Mouse (Mus musculus): ENCODE data around the gene Lgr6.

The Lgr6 gene

DNA sequence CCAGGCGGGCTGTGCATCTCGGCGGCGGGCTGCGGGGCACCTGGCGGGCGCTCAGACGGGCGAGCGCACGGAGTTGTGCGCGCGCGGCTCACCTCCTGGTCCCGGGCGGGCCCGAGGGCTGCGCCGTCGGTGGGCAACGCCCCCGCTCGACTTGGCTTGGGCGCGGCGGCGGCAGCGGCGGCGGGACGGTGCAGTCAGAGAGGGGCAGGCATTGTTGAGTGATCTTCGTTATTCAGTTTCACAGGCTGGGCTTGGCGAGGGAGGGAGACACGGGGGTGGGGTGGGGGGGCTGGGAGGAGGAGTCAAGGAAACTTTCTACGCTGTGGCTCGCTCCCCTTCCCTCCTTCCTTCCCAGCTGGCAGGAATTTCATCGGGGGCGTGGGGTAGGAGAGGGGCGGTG lies at the start of gene Lgr6:
TSS of gene Lgr6 (minus strand) at position 153 of the 400 bp plus-strand sequence.
- DNase-seq (ENCODE audit: low spot score) = no peak

DNA sequence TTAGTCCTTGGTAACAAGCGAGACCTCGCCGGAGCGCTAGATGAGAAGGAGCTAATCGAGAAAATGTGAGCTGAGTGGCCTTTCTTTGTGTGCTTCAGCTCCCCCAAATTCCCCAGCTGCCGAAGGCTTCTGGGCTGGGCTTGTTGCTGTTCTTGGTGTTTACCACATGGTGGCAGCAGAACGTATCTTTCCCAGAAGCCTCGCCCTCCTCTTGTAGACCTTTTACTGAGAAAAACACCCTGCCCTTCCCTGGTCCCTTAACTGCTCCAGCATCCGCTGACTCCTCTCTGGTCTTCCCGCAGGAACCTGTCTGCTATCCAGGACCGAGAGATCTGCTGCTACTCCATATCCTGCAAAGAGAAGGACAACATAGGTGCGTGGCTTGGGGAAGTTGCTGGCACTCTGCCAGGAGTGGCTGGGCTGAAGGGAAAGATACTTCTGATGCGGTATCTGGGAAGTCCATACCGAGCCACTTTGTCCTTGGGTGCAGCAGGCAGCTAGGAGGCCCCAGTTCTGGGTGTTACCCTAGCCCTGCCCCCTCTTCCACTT lies 49.4 kb upstream of the Lgr6 start:
- DNase-seq (ENCODE audit: low spot score) = peak; percentile 95

DNA sequence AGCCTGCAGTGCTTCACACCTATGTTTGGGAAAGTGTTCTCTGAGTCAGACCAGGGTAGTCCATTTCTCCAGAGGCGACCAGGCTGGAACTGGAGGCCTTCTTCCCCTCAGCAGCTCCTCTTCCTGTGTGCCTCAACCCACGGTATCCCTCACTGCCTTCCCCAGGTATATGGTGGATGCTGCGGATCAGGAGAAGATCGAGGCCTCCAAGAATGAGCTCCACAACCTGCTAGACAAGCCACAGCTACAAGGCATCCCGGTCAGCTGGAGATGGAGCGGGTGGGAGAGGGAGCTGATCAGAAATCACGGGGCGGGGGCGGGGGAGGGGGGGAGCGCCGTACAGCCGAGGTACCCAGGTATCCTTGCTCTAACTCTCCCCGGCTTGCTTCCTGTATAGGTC lies 48.9 kb upstream of the Lgr6 start:
- peak; percentile 24 for DNase-seq (ENCODE audit: low spot score)

DNA sequence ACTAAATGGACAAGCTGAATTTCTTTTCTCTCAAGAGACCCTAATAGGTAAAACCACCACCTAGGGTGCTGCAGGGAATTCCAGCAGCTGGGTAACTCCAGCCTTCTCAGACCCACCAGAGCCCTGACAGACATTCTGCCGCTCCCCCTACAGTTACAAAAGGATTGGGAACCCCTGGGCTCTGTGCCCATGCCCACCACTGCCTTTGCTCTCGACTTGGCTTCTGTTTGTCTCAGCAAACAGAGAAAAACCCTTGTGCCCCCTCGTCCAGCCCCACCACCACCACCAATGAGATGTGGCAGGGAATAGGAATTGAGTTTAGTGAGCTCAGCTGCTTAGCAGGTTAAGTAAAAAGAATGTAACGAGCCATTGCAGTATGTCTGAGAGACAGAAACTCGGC lies 43.9 kb upstream of the Lgr6 start:
- DNase-seq (ENCODE audit: low spot score) = no peak

DNA sequence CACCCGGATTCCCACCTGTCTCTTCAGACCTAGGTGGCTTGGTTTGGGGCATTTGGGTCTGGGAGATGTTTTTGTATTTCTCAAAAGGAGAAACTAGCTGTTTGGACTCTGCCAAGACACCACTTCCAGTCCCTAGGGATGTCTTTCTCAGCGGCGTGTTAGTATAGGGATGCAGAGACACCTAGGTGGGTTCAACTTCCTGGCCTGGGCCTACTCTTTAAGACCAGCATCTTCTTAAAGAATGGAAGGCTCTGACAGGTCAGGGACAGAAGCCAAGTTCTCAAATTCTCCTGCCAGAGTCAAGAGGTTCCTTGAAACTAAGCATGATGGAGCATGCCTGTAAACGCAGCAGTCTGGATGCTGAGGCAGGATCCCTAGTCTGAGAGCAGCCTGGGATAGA lies 43.4 kb upstream of the Lgr6 start:
- no peak for DNase-seq (ENCODE audit: low spot score)

DNA sequence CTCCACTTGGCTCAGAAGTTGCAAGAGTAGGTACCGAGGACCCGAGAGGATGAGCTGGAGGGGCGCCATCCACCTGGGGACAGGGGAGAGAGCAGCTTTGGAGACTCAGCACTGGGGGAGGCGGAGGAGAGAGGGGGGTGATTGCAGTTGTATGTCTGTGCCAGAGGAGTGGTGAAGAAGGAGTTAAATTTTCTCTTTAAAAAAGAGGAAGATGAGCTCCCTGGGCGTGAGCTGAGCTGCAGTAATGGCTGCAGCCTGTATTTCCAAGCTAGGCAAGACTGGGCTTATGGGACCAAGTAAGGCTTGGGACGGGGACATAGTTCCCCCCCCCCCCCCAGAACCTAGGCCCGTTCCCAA lies 42.6 kb upstream of the Lgr6 start:
- DNase-seq (ENCODE audit: low spot score) = no peak

DNA sequence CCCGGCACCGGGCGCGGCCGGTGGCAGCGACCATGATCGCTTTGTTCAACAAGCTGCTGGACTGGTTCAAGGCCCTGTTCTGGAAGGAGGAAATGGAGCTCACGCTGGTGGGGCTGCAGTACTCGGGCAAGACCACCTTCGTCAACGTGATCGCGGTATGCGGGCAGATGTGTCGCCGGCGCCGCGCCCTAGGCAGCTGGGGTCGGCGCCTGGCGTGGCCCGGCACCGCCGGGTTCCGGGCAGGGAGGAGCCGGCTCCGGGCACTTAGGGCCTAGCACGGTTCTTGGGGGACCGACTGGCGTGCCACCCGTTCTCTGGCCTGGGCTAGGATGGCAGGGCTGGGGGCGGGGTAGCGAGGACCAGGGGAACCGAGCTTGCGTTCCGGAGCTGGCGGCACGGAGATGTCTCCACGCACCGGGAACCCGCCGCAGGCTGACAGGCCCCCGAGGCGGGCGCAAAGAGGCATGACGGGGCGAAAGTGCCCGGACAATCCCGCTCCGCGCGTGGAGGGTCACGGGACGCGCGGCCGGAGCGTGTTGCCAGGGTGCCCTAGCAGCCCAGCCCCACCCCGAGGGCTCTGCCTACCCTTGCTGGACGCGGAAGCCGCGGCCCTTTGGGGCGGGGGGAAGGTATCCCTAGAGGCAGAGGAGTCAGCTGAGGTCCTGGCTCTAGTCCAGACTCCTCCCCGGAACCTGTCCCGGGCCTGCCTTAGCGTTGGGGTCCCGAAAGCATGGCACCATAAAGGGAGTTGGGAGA lies 42.0 kb upstream of the Lgr6 start:
- DNase-seq (ENCODE audit: low spot score) = peak; percentile 73

DNA sequence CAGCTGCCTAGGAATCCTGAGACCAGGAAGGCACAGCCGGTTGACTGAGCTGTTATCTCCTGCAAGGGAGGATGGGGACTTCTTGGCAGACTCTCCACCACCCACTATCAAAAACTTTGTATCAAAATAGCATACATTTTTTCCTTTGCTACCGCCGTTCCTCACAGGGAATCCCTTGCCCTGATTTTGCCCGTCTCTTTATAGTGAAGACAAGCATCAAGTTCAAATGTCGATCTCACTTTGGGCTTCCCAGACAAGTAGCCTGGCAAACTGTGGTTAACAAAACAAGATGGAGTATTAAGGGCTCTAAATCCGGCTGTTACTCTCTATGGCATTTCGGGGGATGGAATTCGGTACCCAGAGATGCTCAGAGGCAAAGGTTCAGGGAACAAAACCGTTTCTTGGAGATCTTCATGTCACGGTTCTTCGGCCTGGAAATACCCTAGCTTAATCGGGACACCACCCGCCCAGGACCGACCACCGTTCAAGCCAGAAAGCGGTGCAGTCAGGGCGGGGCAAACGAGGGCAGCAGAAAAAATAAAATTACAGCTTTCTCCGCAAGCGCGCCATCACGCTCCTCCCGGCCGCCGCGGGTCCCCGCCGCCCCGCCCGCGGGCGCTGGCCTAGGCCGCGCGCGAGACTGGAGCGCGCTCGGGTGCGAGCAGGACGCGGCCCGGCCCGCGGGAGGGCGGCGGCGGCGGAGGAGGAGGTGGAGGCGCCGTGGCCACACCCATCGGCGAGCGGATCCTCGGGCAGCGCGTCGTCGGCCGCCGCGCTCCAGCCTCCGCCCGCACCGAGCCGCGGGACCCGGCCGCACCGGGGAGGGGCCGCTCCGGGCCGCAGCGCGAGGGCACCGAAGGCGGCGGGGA lies 41.2 kb upstream of the Lgr6 start, which contains the start of gene Arl8a:
TSS of gene Arl8a (plus strand) at position 748 of the 869 bp plus-strand sequence.
- DNase-seq (ENCODE audit: low spot score) = peak; percentile 85

DNA sequence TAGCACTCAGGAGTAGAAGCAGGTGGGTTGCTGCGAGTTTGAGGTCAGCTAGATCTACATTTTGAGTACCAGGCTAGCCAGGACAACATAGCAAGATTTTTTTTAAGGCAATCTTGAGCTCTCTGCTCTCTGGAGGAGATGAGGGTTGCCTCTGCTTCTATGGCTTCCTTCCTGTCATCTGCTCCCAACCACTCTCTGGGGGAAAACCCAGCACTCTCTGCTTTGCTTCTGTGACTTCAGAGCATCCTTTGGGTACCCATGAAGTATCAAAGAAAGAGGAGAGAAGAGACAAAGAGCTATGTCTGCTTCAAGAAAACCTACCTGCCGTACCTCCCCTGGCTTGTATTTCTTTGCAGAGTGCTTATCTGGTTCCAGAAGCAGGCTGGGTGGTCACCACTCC lies 38.9 kb upstream of the Lgr6 start:
- DNase-seq (ENCODE audit: low spot score) = no peak

DNA sequence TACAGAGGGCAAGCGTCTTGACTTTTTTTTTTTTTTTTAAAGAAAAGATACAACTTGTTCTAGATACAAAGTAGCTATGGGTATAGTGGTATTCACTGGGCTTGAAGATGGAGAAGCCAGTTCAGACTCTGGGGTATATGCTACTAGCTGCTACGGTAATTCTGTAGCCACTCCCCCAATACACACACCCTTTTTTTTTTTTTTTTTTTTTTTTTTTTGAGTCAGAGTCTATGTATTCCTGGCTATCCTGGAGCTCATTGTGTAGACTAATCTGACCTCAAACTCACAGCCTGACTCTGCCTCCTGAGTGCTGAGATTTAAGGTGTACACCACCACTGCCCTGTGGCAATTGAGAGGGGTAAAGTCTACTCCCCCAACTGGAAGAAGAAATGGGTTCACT lies 37.4 kb upstream of the Lgr6 start:
- no peak for DNase-seq (ENCODE audit: low spot score)

DNA sequence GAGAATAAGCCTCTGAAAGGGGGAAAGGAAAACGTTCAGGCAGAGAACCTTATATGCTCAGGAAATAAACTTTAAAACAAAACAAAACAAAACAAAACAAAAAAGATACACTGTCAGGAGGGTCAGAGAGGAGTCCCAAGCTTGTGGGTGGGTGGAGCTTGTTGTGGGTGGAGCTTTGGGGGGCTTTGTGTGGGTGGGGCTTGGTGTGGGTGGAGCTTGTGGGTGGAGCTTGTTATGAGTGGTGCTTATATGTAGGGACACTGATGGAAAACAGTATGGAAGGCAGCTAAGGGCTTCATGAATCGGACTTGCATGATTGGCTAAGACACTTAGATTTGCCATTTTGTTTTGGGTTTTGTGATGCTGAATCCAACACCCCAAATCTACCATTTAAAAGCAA lies 34.8 kb upstream of the Lgr6 start:
- no peak for DNase-seq (ENCODE audit: low spot score)

DNA sequence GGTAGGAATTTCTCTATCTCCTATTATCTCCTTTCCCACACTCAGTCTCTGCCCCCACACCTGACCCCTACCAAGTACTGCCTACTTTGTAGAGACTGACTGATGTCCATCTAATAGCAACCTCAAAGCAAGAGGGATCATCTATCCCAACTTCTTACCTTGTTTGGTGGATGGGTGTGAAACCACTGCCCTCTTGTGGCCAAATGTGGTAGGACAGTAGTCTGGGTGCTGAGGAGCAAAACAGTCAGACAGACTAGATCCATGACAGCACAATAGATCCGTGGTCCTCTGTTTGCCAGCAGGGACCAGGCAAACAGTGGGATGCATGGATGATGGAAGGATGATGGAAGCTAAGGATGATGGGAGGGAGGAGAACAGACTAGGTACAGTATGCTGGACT lies 31.4 kb upstream of the Lgr6 start:
- DNase-seq (ENCODE audit: low spot score) = peak; percentile 91

DNA sequence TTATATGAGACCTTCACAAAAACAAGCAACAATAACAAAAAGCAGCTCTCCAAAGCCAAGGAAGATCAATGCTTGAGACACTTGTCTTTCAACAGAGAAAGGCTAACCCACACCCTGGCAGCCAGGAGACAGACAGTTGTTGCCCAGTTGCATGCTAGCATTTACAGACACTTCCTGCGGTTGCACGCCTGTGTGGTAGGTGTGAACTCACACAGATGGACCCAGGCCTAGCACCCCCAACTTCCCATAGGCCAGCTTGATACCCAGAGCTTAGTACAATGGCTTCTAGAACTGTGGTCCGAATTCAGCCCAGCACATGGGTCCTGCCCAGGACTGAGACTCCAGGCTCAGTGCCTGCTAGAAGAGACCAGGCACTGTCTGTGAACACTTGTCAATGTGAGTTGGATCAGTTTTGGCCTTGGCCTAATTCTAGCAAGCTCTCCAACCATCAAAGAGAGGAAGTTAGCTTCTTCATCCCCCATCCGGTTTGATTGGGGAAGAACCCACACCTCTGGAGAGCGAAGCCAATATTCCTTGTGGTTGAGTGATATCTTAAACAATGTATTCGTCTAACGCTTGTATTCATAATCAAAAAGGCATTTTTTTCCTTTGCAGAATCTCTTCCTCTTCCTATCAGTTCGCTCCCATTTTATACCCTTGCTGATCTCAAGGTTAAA lies 30.2 kb upstream of the Lgr6 start:
- no peak for DNase-seq (ENCODE audit: low spot score)

DNA sequence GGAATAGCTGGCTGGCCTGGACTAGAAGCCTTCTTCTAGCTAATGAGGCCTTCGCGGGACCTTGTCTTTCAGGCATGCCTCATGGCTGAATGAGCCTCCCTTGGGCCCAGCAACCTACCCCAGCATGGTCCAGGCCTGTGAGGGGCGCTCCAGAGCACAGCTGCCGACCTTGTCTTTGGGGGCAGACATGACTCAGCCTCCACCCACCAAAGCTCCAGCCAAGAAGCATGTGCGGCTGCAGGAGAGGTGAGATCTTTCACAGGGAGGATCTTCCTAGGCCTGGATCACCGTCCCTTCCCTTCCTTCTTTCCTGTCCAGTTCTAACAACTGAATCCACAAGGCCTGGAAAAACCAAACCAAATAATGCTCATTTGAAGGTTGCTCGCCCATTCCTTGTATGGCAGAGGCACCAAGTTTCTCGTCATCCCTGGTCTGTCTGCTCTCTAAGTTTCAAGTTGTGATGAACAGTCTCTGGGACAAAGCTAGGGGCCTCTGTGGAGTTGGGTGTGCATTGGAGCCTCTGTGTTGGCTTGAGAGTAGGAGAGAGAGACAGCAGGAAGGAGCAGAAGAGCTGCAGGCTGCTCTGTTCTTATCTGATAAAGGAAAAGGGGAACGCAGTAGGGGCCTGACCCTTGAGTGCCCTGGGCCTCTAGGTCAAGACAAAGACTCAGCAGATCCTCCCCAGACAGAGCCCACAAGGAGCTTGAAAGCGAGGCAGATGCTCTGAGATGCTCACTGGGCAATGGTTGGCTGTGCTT lies 28.8 kb upstream of the Lgr6 start:
- DNase-seq (ENCODE audit: low spot score) = no peak

DNA sequence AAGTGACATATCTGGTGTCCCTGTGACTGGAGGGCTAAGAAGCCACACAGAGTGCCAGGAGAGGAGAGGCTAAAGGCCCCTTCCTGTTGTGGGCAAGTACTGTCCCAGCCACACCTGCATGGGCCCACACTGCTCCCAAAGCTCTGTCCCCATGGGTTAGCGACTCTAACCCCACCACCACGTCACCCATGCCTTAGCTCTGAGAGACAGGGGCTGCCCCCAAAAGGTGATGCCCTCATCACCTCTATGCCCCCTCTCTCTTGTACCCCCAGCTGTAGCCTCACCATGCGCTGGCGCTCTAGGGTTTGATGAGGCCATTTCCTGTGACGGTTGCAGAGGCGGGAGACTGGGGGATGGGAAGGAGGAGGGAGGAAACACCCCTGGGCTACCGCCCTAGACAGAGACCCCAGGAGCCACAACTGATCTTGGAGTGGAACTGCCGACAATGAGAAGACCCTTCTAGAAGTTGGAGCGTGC lies 27.9 kb upstream of the Lgr6 start:
- DNase-seq (ENCODE audit: low spot score) = no peak

DNA sequence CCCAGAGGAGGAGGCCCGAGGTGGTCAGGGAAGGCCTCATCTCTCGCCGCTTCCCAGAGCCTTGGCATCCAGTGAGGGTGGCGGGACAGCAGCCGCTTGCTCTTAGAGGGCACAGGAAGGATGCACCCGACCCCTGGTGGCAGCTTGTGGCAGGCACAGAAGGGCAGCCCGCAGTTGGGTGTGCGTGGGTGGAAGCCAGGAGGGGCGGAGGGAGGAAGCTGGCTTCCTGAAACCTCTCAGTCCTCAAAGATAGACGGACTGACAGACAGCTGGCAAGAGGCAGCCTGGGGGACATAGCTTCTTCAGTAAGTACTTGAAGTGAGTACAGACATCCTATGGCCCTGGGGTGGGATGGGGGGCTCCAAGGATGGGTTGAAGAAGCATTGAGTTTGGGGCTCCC lies 27.4 kb upstream of the Lgr6 start, which contains the start of gene Ptpn7:
TSS of gene Ptpn7 (plus strand) at position 228 of the 400 bp plus-strand sequence.
- DNase-seq (ENCODE audit: low spot score) = no peak

DNA sequence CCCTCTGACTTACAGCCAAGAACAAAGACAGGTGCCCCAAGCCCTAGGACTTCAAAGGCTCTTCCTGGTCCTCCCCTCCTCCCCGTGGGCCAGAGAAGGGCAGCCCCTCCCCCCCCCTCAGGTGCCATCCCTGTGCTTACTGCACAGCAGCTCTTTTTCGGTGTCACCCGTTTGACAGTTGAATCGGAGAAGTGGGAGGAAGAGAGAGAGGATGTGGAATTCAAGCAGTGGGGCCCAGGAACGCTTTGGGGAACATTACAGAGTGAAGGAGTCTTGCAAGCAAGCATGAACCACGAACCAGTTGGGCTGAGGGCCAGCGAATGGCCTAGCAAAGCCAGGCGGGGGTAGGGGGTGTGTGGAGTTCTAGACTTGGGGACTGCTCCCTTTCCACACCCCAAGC lies 26.5 kb upstream of the Lgr6 start:
- DNase-seq (ENCODE audit: low spot score) = no peak

DNA sequence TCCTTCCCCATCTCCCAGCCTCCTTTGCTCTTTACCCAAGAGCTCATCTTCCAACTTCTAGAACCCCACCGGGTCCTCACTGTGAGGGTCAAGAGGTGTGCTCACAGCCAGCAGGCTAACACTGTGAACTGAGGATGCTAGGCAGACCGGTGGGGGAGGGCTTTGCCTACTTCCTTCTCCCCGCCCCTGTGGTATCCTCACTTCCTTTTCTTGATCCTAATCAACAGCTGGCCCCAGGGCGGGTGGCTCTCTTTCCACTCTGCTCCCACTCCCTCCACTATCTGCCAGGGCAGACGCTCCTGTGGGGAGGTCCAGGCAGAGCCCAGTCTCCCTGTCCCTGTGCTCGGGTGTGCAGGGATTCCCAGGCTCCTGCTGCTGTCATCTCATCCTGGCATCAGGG lies 26.0 kb upstream of the Lgr6 start:
- no peak for DNase-seq (ENCODE audit: low spot score)

DNA sequence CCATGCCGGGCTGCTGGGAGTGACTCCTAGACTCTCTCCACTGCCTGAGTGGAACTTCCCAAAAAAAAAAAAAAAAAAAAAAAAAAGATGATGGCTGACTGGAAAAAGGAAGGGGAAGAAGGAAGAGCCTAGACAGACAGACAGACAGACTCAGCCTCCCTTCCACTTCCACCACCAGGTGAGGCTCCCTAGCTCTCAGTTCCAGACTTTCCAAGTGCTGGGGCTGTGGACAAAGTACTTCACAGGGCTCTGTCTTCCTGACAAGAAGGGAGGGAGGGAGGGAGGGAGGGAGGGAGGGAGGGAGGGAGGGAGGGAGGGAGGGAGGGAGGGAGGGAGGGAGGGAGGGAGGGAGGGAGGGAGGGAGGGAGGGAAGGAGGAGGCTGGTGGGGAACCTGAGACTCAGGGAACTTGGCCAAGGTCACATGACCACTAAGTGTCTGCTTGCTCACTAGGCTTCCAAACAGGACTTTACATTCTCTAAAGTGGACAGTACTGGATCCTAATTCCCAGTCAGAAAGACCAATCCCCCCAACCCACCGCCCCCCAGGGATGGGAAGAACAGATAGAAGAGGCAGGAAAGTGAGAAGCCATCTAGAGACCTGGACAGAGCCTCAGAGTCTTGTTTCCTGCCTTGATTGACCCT lies 25.4 kb upstream of the Lgr6 start:
- no peak for DNase-seq (ENCODE audit: low spot score)

DNA sequence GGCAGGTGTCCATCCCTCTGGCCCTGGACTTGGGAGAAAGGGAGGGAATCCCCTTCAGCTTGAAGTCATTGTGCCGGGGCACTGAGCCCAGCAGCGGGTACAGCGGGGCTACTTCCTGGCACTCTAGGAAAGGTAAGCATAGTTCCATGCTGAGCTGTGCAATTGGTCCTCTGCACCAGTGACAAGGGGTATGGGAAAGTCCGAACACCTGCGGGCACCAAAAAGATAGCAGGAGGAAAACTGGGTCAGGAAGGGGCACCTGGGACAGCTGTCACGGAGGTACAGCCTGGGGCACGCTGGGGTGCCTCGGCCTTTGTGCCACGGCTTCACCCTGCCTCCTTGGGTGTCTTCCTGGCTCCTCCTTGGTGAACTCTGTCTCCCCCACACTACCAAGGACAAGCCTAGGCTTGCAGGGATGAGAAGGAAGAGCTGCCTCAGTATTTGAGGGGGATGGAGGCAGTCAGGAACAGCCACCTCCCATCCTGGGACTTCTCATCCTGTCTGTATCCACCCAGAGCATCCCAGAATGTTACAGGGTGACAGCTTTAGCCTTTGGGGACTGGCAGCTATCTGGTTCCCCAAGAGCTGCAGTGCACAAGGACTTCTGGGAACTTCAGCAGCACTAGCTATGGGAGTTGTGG lies 24.6 kb upstream of the Lgr6 start:
- DNase-seq (ENCODE audit: low spot score) = no peak

DNA sequence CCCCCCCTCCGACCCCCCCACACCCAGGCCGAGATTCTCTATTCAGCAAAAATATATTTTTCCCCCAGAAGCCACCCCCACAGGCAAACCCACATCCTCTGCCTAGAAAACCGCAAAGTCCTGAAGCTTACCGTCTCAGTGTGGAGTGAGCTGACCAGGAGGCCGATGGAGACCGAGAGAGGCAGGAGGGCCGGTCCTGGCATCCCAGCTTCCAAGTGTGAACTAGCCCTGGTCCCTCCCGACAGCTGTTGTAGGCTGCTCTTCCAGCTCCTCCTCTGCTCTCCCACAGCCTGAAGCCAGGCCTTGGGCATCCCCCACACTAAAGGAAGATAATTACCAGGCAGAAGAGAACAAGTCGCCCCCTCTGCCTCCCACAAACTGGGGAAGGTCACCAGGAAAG lies 23.9 kb upstream of the Lgr6 start:
- DNase-seq (ENCODE audit: low spot score) = no peak
